Mouse (Mus musculus) spleen, adult 2 months (tissue): ENCODE measurements at regions not wholly inside any gene's neighbourhood (a gene's known extent, or its start where the extent isn't known, plus 50 kb on each side); places are given as distances from the start of the nearest gene placed in this dataset.

ENCODE experiments used
- DNase-seq, 2 experiments: peaks; one replicate each; pipeline versions ENCODE4 v3.0.0 to v3.0.0-alpha.2; 2012 to 2021; ENCODE audit warnings: low spot score in 2 of 2, low read depth in 1 of 2
- H3K27ac ChIP-seq: fragments of 200-500 bp; 2 replicates; pipeline ENCODE4 v1.5.1; 2012; ENCODE audit warnings: low read length, inconsistent platforms; ENCODE audit not compliant: insufficient read depth
- H3K27me3 ChIP-seq: fragments of 200-500 bp; 2 replicates; pipeline ENCODE4 v1.6.1; 2012; ENCODE audit warnings: mild to moderate bottlenecking, moderate library complexity, low read length, inconsistent platforms; ENCODE audit not compliant: control insufficient read depth, insufficient read depth
- H3K36me3 ChIP-seq: fragments of 200-500 bp; 2 replicates; pipeline ENCODE4 v1.6.1; 2012; ENCODE audit warnings: mild to moderate bottlenecking, low read length, inconsistent platforms; ENCODE audit not compliant: control insufficient read depth, insufficient read depth
- H3K4me1 ChIP-seq: fragments of 200-500 bp; 2 replicates; pipeline ENCODE4 v1.6.1; 2011; ENCODE audit warnings: inconsistent platforms; ENCODE audit not compliant: control insufficient read depth, insufficient read depth, insufficient read length
- H3K4me3 ChIP-seq: fragments of 200-500 bp; 2 replicates; pipeline ENCODE4 v1.5.1; 2011; ENCODE audit warnings: mild to moderate bottlenecking, inconsistent platforms; ENCODE audit not compliant: insufficient read depth, insufficient read length; ENCODE audit errors: extremely low read depth
- CTCF ChIP-seq: fragments of 200-500 bp; IDR thresholded peaks from 2 replicates; pipeline ENCODE4 v1.5.1; 2011; ENCODE audit warnings: mild to moderate bottlenecking, inconsistent platforms; ENCODE audit not compliant: insufficient read depth, insufficient read length, insufficient replicate concordance; ENCODE audit errors: extremely low read depth
- POLR2A ChIP-seq: fragments of 200-500 bp; IDR thresholded peaks from 2 replicates; pipeline ENCODE4 v1.6.1; 2011; ENCODE audit warnings: low read depth, low read length, inconsistent platforms
- WGBS: fragments of 180-500 bp; shearing (Covaris S2); methylation state at CpG from one replicate; pipeline ENCODE4 v1.1.7; 2018; 5-methylcytosine and 5-hydroxymethylcytosine counted together

DNA sequence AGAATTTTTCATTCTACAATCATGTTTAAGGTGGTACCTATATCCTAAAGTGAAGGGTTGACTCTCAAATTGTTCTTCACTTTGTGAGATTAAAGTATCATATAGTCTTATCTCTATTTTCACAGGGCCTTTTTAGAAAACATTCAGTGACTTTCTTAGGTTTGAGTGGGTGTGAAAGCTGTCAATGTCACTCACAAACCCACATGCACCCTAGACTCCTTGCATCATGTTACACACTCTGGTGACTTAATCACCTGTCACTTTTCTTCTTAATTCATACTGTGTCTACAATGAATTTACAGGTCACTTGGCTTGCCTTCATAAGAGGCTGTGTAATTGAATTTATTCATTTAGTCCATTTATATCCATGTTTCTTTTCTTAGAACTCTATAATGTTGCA, 1026.8 kb upstream of the Alcam start:
- H3K27ac ChIP-seq = no peak overlapping the region
- H3K27me3 ChIP-seq = no peaks in the 10 kb centered on the region
- no peak overlapping the region for H3K4me3 ChIP-seq
- H3K36me3 ChIP-seq = no peaks in the 10 kb centered on the region
- TF ChIP-seq POLR2A = no peak
- no peak for TF ChIP-seq CTCF
- DNase-seq = no peak
- H3K4me1 ChIP-seq = no peaks in the 10 kb centered on the region

DNA sequence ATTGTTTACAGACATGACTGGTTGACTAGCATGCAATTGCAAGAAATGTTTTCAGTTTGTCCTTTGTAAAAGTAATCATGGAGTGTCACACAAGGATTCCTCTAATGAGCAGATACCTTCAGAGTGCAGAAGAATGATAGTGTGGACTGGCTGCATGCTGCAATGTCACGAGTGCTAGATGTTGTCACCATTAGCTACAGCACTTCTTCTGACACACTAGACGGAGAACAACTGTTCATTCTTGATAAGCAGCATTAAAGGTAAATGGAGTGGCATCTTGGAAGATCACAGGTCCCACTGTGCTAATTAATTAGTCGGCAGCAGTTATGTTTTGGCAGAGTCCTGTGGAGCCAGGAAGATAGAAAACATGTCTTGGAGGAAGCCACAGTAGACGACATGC, 985.6 kb upstream of the Alcam start:
- no peaks in the 10 kb centered on the region for H3K4me1 ChIP-seq
- H3K4me3 ChIP-seq = no peak overlapping the region
- 83% methylated on average over 4 of the region's 4 CpGs for WGBS
- no peak for TF ChIP-seq POLR2A
- no peak for TF ChIP-seq CTCF
- no peaks in the 10 kb centered on the region for H3K27me3 ChIP-seq
- no peak for DNase-seq
- no peak overlapping the region for H3K27ac ChIP-seq
- no peaks in the 10 kb centered on the region for H3K36me3 ChIP-seq

DNA sequence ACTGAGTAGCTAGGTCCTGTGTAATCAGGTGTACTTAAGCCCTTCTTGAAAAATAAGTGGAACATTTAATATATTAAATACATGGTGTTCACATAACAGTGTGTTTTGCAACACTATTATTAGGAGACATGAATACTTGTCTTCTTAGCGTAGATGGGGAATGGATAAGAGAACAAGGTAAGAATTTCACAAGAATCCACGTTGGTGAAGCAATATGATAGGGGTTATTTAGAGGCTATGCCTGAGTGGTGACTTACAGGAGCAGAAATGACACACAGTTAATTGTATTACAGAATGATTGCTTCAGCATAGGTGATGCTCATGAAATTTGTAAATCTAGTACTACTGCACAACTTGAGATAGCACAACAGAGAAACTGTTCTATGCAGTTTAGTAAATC, 964.5 kb upstream of the Alcam start:
- no peak for TF ChIP-seq POLR2A
- no peak for TF ChIP-seq CTCF
- H3K4me3 ChIP-seq = no peak overlapping the region
- 69% methylated on average over 2 of the region's 2 CpGs for WGBS
- H3K4me1 ChIP-seq = no peaks in the 10 kb centered on the region
- H3K36me3 ChIP-seq = no peaks in the 10 kb centered on the region
- no peaks in the 10 kb centered on the region for H3K27me3 ChIP-seq
- H3K27ac ChIP-seq = no peak overlapping the region
- no peak for DNase-seq

DNA sequence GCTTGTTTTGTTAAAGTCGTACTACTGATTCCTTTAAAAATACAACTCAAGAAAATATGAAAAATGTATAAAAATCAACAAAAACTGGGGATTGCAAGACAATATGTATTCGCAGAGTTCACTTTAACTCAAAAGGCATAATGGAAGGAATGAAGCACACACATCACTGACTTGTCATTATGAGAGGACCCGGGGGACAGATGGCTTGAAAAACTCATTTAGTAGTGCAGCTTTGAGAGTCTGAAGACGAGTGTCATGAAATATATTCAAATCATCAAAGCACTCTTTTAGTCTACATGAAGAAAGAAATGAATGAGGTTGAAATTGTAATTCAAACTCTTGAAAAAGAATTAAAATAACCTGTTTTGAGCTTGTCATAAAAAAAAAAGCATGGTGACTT, 931.3 kb upstream of the Alcam start:
- Histone ChIP-seq H3K36me3 (no peaks in the 10 kb centered on the region), H3K4me3 (no peak overlapping the region), H3K4me1 (no peaks in the 10 kb centered on the region), H3K27me3 (no peaks in the 10 kb centered on the region), H3K27ac (no peak overlapping the region)
- WGBS = 84% methylated on average over 4 of the region's 4 CpGs
- TF ChIP-seq CTCF = no peak
- TF ChIP-seq POLR2A = no peak
- no peak for DNase-seq

DNA sequence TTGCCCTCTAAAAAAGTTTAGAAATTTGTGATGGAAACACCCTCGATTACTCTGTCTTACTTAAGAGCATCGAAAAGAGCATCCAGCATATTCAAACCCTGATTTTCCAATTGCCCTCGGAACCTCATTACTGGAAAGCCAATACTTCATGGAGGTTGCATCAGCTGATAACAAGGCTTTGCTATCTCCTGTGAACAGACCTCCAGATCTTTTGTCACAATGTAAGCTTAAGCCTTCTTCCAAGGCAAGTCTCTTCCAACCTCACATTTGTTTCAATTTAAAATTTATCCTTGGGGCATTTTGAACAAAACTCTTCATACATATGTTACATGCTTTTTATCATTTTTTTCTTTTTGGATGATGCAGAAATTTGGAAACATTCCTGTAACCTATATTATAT, 888.3 kb upstream of the Alcam start:
- H3K27ac ChIP-seq = no peak overlapping the region
- 86% methylated on average over 3 of the region's 3 CpGs for WGBS

DNA sequence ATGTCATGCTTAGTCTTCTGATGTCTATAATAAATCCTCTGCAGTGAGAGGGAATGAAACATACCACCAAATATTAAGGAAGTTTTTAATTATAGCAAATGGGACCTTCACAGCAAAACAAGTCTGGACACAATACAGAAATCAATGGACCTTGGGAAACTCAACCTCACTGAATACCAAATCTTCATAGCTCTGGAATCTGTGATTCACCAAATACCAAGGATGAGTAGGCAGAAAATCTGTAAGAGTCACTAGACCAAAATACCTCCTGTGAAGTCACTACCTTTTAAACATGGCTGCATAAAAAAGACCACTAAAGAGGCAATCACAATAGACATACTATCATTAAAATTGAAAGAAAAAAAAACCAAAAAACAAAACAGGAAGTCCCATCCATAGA, 872.5 kb upstream of the Alcam start:
- no peaks in the 10 kb centered on the region for H3K36me3 ChIP-seq
- no peaks in the 10 kb centered on the region for H3K4me1 ChIP-seq
- DNase-seq = no peak
- H3K27ac ChIP-seq = no peak overlapping the region
- no peak for TF ChIP-seq CTCF
- no peak for TF ChIP-seq POLR2A
- no peak overlapping the region for H3K4me3 ChIP-seq
- H3K27me3 ChIP-seq = no peaks in the 10 kb centered on the region

More for the DNA sequence above, 888.3 kb upstream of the Alcam start:
- no peaks in the 10 kb centered on the region for H3K4me1 ChIP-seq
- H3K36me3 ChIP-seq = no peaks in the 10 kb centered on the region
- no peak for DNase-seq
- H3K4me3 ChIP-seq = no peak overlapping the region
- TF ChIP-seq CTCF (no peak), POLR2A (no peak)
- H3K27me3 ChIP-seq = no peaks in the 10 kb centered on the region

DNA sequence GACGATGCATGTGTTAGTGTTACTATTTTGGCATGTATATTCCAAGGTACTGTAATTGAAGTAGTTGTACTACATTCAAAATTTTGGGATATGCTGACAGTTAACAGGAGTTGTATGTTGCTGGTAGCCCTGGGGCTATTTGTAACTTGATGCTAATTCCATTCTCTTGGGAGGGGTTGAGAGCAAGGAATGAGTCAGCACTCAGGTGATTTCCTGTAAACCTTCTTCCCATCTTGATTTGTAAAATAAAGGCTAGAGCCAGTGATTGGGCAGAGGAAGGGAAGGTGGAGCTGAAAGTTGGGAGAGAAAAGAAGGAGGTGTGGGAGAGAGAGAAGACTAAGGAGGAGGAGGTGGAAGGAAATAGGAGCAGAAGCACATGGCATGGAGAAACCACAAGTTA, 838.2 kb upstream of the Alcam start:
- no peak overlapping the region for H3K27ac ChIP-seq
- H3K27me3 ChIP-seq = no peaks in the 10 kb centered on the region
- H3K4me3 ChIP-seq = no peak overlapping the region
- DNase-seq = no peak
- no peaks in the 10 kb centered on the region for H3K36me3 ChIP-seq
- no peaks in the 10 kb centered on the region for H3K4me1 ChIP-seq
- no peak for TF ChIP-seq POLR2A
- no peak for TF ChIP-seq CTCF
- 83% methylated on average over 1 of the region's 1 CpGs for WGBS
